In the genomic region with DNA sequence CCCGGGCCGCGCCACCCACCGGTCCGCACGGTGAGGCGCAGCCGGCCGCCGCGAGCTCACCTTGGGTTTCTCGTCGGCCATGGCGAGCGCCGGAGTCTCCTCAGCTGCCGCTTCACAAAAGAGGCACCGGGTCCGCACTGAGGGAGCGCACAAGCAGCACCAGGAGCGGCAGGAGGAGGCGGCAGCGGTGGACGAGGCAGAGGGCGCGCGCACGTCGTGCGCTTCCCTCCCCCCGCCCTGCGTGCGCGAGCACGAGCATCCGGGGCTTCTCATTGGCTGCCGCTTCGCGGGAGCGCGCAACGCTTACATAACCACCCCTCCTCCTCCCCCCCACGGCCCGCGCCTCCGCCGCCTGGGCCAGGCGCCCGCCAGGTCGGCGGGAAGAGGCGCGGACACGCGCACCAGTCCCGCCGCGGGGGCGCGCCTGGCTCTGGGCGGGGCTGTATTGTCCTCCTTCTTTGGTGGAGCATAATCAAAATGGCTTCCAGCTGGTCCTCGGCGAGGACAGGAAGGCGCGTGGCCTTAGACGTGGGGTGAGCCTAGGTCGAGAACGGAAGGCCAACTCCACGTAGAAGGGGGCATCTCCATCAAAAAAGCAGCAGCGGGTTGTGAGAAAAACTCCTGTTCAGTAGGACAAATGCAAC, we compare ENCODE assay signal across 8 mouse cellular contexts. TPM values are rescaled to one million over a fixed set of nuclear protein-coding genes. Genes with fewer than 3 reads are reported as not detected.
DNase-seq lines count a peak whose midpoint lies in the region; ATAC-seq lines count a peak whose summit lies in the region.

A gene (minus strand): TSS at position 239 of the 644 bp plus-strand sequence.

- no peaks in the 10 kb centered on the region for H3K9me3 ChIP-seq in hindbrain, embryonic 16.5 days (ENCODE audit: control insufficient read depth, low read length)

- H3K4me1 ChIP-seq in hindbrain, embryonic 16.5 days (ENCODE audit: control insufficient read depth, insufficient read depth, low read depth, low read length), result peaks cover 13% of the 10 kb centered on the region

- peak within 1 kb of the TSS; percentile 86 for H3K9ac ChIP-seq in hindbrain, embryonic 16.5 days (ENCODE audit: low read depth, low read length)

- peak within 1 kb of the TSS; percentile 65 for H3K4me2 ChIP-seq in hindbrain, embryonic 16.5 days (ENCODE audit: low read length)

- ATAC-seq in hindbrain, embryonic 16.5 days, result peak; percentile 92

- H3K27ac ChIP-seq in hindbrain, embryonic 16.5 days (ENCODE audit: low read depth, low read length), result peak within 1 kb of the TSS; percentile 99
- H3K27ac ChIP-seq in macrophage, result peak within 1 kb of the TSS; percentile 52

- peak; percentile 98 for DNase-seq in WW6 (ENCODE audit: low read depth, low spot score)
- peak; percentile 99 to 100 for DNase-seq in cerebellum, postnatal 4 days (ENCODE audit: low spot score in 2 of 2)
- DNase-seq in gastrocnemius, adult 18-20 months (ENCODE audit: low spot score), result peak; percentile 98
- peak; percentile 95 to 97 for DNase-seq in left cerebral cortex, adult 18-20 months (ENCODE audit: low spot score in 2 of 2)
- DNase-seq in right cerebral cortex, adult 18-20 months, result peak; percentile 97
- DNase-seq in urinary bladder, postnatal 10 days (ENCODE audit: low spot score), result peak; percentile 93

- peaks cover 42% of the 10 kb centered on the region for H3K79me2 ChIP-seq in macrophage (ENCODE audit: inconsistent target)

- no peaks in the 10 kb centered on the region for H3K27me3 ChIP-seq in hindbrain, embryonic 16.5 days (replicated peaks; ENCODE audit: control insufficient read depth, insufficient read depth, low read length)

- peaks cover 17% of the 10 kb centered on the region for H3K36me3 ChIP-seq in hindbrain, embryonic 16.5 days (ENCODE audit: control insufficient read depth, insufficient read depth, low read length)
- H3K36me3 ChIP-seq in macrophage (ENCODE audit: inconsistent target), result peaks cover 13% of the 10 kb centered on the region

- H3K4me3 ChIP-seq in hindbrain, embryonic 16.5 days (ENCODE audit: low read length), result peak within 1 kb of the TSS; percentile 84
- peak within 1 kb of the TSS; percentile 79 for H3K4me3 ChIP-seq in macrophage (ENCODE audit: inconsistent target)

- WGBS in hindbrain, embryonic 16.5 days, result 1% methylated on average over 47 of the region's 70 CpGs
- 2% methylated on average over 42 of the region's 70 CpGs for WGBS in macrophage (ENCODE audit: missing documents)

RNA-seq across cellular contexts. Expression of the gene that starts here (rescaled TPM):
- total RNA-seq in gastrocnemius, adult 18-20 months (2021), result 100 to 1,000 TPM; 146 TPM
- polyA plus RNA-seq in hindbrain, embryonic 16.5 days (2015; fragmentation: Nextera tagmentation; extraction: Ambion mirVana), result 847 and 892 TPM in 2 replicates
- total RNA-seq in left cerebral cortex, adult 18-20 months (2021), result 100 to 1,000 TPM; 272 to 305 TPM
- 10 to 100 TPM; 20.6 to 96.6 (median 61.5) TPM for total RNA-seq in macrophage (2018; cell fraction: chromatin; rRNA removed)
- total RNA-seq in macrophage (2018; cell fraction: cytosol; rRNA removed), result 100 to 1,000 TPM; 179 to 277 (median 220) TPM
- 100 to 1,000 TPM in 5 of 26 experiments, 10 to 100 TPM in 21; 40.2 to 124 (median 69.1) TPM for total RNA-seq in macrophage (2018; cell fraction: nucleus; rRNA removed)
- 229 to 319 TPM (median 316 TPM) in 3 replicates for polyA plus RNA-seq in macrophage (2018)

Comparison
In these comparisons a context has a peak if more than half of its experiments do, and no peak if none do; other contexts are left out.
1. Peak in every context shown above with its lines: DNase-seq, ATAC-seq, H3K4me3 ChIP-seq and H3K27ac ChIP-seq.